Mouse (Mus musculus) spleen, postnatal 14 days (tissue): ENCODE measurements around the gene Zfp691.

ENCODE experiments used
- DNase-seq, 2 experiments: peaks; one replicate each; pipeline ENCODE4 v3.0.0; 2021 to 2022; ENCODE audit warnings: low spot score in 2 of 2

The Zfp691 gene

DNA sequence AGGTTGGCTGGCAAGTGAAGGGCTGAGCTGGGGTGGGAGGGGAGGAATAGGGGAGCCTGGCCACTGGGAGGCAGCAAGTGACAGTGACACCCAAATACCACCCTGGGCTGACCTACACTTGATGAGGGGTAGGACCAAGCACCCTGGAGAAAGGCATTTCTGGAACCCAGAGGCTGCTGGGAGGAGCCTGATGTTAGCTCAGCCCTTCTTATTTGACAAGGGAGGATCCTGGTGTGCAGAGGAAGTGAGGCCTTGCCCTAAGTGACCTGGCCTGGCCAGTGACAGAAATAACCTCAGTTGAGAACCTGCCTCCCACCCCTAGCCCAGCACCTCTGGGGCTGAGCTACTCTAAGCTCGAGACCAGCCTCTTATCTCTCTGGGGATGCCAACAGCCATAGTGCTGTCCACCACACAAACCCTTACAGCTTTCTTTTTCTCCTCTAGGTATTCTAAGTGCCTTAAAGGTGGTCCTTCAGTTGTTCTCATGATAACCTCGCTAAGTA lies 49.2 kb downstream of the Zfp691 start:
- DNase-seq, result no peak

DNA sequence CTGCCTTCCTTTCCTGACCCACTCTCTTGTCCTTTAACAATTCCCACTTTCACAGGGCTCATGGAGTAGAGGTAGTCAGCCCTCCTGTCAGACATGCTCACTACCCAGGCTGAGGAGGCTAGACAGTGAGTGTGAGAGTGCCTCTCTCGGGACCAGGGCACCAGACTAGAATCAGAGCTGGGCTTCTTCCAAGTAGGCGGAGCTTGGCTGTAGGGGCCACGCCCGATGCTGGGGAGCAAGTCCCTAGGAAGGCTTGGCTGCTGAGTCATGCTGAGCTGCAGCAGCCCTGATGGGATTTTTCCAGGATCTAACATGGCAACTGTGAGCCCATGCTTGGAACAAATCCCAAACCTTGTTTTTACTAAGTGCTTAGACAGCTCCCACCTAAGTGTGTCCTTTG lies 52.7 kb downstream of the Zfp691 start:
- no peak for DNase-seq

- DNase-seq, result no peak
Measured at GRCm38 (mm10) chr4:119120095-119120494, 53.9 kb downstream of the Zfp691 start.
